Mouse (Mus musculus) adrenal gland, adult 8-10 months (tissue): ENCODE data around the gene Zfp239. TPM values are rescaled to one million over a fixed set of nuclear protein-coding genes. Genes with fewer than 3 reads are reported as not detected.
A peak's percentile ranks its signal among the peaks of the same experiment; 100 is the strongest.
"Not testable (repeated sequence)": the region's sequence is repeated elsewhere in the genome, so short reads cannot be mapped to it uniquely, and the experiment has no call there.

ENCODE experiments used
- DNase-seq: peaks from one replicate; pipeline ENCODE4 v3.0.0; 2022
- total RNA-seq, 4 experiments: library from RNA; stranded (reverse); gene quantifications; 2 replicates each; pipeline ENCODE4 v1.2.4; 2022

The Zfp239 gene
- 1 to 10 TPM; 1.9 to 5.6 (median 5.0) TPM for total RNA-seq

DNA sequence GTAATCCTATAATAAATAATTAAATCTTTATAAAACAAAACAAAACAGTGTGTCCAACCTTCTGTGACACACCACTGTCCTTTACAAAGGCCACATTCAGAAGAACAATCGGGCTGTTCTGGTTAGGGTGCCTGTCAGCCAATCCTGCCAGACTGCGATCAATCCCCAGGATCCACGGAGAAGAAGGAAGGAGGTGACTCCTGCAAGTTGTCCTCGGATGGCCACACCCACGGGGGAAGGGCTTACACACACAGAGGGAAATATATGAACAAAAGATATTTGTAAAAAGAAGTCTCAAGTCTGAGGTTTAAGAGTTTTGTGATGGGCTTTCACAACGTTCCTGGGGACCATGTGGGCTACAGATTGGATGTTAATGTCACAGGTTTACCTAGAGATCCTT is at the start of gene Zfp239:
Zfp239 (plus strand) TSS at position 253 of the 400 bp plus-strand sequence.
- no peak for DNase-seq

- DNase-seq: no peak
Measured at GRCm38 (mm10) chr6:117814681-117815080, 47.2 kb upstream of the Zfp239 start.

GRCm38 (mm10) chr6:117817108-117817541 is 44.8 kb upstream of the Zfp239 start:
- no peak for DNase-seq

- no peak for DNase-seq
Measured at GRCm38 (mm10) chr6:117820327-117820726, 41.6 kb upstream of the Zfp239 start.

DNA sequence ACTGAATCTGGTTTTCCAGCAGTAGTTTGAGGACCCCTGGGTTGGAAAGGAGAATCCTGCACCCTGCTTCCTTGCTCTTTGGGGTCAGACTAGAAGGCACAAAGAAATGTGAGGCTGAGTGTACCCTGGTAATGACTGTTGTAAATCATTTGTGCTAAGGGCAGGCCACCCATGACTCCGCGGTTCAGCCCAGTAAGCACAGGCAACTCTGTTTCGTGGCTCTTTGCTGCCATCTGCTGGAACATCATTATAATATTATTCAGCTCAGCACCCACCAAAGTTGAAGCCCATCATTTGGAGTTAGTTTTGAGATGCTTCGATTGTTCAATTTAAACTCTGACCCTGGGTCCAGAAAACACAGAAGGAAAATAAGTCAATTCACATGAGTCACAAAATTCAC is 36.5 kb upstream of the Zfp239 start:
- DNase-seq: peak; percentile 30

- peak; percentile 11 for DNase-seq
Measured at GRCm38 (mm10) chr6:117828273-117828672, 33.6 kb upstream of the Zfp239 start.

DNA sequence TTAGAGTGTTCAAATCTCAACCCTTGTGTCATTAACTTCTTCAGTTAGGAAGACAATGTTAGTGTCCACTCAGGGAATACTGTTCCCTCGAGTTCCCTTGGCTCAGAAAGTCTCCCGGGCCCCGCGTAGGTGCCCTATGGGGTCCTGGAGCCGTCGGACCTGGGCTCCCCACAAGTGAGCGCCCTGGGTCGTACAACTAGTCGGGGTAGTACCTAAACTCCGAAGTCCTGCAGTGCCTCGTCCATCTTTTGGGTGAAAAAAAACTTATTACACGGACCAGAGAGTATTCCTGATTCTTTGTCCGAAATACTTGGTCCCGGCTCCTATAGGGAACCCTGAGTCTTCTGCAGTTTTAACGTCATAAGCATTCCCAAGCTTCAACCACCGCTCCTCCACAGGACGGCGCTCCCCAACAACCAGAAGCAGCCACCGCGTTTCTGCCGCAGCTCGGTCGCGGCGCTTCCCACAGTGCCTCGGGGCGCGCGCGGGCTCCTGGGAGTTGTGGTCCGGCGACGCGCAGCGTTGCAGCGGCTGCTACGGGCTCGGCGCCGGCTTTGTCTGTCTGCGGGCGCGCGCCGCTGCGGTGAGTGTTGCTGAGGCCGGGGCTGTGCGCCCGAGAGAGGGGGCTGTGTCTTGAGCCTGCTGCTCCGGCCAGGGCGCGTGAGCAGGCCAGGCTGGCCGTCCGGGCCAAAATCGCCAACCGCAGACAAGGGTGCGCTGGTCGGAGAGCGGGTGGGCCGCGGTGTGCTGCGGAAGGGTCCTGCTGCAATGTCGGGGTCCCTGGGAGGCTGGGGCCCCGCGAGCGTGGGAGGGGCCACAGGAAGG is 21.0 kb upstream of the Zfp239 start, which contains the start of gene Zfp637:
Zfp637 (plus strand) TSS at position 495 of the 825 bp plus-strand sequence.
- DNase-seq: peak; percentile 87

- DNase-seq: no peak
Measured at GRCm38 (mm10) chr6:117841511-117841955, 20.4 kb upstream of the Zfp239 start.

DNA sequence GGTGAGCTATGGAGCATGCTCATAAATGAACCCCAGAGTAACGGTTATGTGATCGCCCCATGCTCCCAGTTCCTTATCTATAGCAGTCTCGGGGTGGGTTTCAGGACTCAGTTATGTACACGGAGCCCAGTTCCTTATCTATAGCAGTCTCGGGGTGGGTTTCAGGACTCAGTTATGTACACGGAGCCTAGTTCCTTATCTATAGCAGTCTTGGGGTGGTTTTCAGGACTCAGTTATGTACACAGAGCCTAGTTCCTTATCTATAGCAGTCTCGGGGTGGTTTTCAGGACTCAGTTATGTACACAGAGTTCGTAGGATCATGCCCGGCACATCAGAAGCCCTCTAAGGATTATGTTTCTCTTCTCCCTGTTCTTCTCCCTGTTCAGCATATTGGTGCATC is 17.3 kb upstream of the Zfp239 start:
- DNase-seq: no peak

DNA sequence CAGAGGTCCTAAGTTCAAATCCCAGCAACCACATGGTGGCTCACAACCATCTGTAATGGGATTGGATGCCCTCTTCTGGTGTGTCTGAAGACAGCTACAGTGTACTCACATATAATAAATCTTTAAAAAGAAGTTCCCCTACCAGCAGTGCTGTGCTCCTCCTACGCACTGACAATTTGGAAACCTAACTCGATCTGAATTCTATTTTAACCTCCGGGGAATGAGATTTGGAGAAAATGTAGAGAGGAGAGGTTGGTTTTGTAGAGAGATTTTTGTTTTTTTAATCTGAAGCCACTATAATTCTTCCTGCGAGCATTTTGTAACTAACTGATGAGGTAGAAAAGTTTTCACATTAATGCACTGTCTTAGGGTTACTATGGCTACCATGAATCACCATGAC is 15.2 kb upstream of the Zfp239 start:
- not testable (repeated sequence) for DNase-seq

- DNase-seq: no peak
Measured at GRCm38 (mm10) chr6:117847772-117848171, 14.1 kb upstream of the Zfp239 start.

DNA sequence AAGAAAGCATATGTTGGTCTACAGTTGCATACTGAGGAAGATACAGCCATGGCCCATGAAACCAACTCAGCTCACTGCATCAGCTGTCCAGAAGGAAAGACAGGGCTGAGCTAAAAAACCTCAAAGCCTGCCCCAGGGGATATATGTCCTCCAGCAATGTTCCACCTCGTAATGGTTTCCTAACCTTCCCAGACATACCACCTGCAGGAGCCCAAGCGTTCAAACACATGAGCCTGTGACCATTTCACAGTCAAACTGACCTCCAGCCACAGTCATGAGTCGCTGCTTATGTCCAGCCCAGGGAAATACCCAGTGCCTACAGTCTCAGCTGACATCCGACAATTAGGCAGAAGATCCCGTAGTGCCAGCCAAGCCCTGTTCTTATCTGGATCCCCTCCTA is 13.3 kb upstream of the Zfp239 start:
- DNase-seq: no peak

- DNase-seq: no peak
Measured at GRCm38 (mm10) chr6:117851747-117852146, 10.2 kb upstream of the Zfp239 start.

DNA sequence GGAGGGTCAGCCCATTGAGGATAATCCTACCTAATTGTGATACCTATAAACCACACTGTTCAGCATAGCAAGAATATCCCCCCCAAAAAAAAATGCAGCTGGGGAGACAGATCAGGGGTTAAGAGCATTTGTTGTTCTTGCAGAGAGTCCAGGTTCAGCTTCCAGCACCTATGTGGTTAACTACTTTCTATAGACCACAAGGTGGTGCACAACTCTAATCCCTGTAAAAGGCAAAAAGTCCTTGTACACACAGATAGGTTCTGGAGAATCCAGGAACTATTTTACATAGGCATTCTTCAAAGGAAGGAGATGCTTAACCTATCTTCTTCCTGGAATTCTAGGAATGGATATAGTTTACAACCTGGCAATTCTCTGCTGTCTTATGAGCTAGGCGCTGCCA is 3.9 kb upstream of the Zfp239 start:
- DNase-seq: no peak

DNA sequence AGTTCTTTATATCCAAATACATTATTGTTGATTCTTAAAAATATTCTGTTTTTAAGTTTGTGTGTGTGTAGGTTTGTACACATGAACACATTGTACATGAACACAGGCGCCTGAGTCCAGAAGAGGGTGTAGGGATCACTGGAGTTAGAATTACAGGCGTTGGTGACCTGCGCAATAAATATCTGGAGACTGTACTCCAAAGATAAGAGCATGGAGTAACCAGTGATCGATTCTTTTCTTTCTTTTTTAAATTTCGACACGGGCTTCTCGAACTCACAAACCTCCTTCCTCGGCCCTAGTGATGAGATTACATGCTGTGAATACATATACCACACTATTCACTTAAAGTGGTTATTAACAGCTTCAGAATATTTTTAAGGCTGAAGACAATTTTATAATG is 565 bp downstream of the Zfp239 start:
- DNase-seq: no peak

- no peak for DNase-seq
Measured at GRCm38 (mm10) chr6:117862899-117863620, 1.2 kb downstream of the Zfp239 start.

- no peak for DNase-seq
Measured at GRCm38 (mm10) chr6:117863751-117864150, 1.9 kb downstream of the Zfp239 start.

DNA sequence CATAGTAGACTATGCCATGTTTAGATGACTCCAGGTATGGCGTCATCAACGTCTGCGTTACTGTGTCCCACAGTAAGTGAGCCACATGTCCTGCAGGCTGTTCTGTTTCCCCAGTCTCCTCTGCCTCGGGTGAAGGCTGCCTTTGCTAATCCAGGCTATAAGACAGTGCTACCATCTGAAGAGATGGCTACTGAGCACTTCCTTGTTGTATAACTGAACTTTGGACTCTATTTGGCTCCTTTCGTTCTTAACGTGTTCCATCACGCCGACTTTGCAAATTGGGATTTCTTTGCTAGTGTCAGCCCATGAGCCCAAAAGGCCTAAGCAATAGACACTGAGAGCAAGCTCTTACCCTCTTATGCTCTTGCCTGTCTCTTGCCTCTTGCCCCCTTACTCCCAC is 6.3 kb downstream of the Zfp239 start:
- no peak for DNase-seq

GRCm38 (mm10) chr6:117871034-117871433 is 9.1 kb downstream of the Zfp239 start:
- DNase-seq: no peak

GRCm38 (mm10) chr6:117873450-117873849 is 11.6 kb downstream of the Zfp239 start:
- not testable (repeated sequence) for DNase-seq

DNA sequence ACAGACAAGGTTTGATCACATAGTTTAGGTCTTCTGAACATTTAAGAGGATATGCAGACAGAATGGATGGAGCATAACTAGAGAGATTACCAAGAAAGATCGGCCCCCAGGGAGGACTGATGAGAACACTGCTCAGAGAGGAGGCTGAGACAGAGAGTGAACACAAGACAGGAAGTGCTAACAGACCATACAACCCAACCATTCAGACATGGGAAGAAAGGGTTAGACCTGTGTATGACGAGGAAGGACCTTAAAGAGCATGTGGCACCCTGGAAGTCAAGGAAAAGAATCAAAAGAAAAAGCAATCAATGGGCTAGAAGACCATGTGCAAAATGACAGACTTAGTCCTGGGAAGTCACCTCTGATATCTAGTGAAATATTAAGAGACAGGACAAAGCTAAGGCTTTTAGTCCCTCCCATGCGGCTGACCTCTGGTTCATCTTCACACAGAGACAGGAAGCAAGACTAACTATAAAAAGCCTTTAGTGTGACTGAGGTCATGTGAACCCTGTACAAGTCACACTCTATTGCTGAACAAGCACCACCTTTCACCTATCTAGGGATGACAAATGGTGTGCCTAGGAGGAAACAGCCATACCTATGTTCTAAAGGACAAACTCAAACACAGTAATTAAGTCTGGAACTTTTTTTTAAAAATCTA is 12.9 kb downstream of the Zfp239 start:
- no peak for DNase-seq

DNA sequence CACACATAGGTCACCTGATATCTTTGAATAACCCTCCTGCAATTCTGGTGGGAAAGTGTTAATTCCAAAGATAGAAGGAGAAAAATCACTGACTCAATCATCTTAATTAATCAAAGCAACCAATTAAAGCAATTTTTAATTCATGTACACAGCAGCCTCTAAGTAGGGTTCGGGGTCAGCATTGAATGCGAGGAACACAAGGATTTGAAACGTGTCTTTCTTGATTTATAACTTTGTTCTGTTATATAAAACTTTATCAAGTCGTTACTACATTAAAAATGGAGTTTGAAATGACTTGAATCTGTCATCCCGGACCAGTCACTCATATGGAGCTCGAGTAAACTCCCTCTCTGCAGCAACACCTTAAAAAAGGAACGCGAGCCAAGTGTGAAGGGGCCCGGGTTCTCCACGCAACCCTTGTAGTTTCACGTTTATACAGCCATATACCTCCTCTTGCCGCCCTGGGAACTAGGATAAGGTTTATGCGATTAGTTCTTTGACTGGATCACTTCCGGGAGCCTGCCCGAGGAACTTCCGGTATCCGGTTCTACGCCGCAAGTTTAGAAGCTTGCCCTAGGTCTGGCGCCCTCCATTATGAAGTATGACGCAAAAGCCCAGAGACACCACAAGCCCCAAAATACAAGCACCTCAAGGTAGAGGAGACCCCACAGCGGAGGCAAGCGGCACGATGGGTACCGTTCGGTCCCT is 17.0 kb downstream of the Zfp239 start:
- peak; percentile 90 for DNase-seq
